Mouse (Mus musculus): ENCODE data around the gene Pck1. TPM values are rescaled to one million over a fixed set of nuclear protein-coding genes. Genes with fewer than 3 reads are reported as not detected.

Pck1 gene
- polyA plus RNA-seq, 1 experiment from 2014 or later, result not detected

DNA sequence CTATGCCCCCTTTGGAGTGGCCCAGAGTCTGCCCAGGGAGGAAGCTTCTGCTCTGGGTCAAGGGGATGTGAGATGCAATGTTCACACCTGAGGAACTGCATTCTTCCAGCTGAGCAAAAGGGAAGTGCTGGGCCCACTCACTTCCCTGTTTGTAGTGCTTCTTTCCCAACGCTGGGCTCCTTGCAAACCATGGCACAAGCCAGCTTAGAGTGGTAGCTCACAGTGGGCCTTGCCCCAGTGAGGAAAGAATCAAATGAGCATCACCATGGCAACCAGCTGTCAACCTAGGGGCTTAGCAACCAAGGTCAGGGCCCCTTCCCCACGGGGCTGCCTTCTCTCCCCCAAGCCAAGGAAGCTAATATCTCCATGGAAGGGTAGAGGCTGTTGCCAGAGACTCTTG lies 20.2 kb downstream of the Pck1 start:
- WGBS, result 18% methylated on average over 2 of the region's 2 CpGs

GRCm38 (mm10) chr2:173173521-173174511 lies 21.0 kb downstream of the Pck1 start:
- WGBS, result 3% methylated on average over 22 of the region's 22 CpGs
- ATAC-seq (replicated peaks; ENCODE audit: low FRiP score), result peak; percentile 88
- Histone ChIP-seq H3K4me3 (ENCODE audit: low read depth, low read length) (peak overlapping the region; percentile 19), H3K27me3 (ENCODE audit: control insufficient read depth, insufficient read depth, low read length) (no peaks in the 10 kb centered on the region; the same call in 1 of the 2 replicates), H3K4me2 (ENCODE audit: low read depth, low read length, severe bottlenecking) (peak overlapping the region; percentile 45), H3K9me3 (ENCODE audit: control insufficient read depth, low read length) (no peaks in the 10 kb centered on the region; the same call in 1 of the 2 replicates), H3K27ac (ENCODE audit: low read depth, low read length) (peak overlapping the region; percentile 75), H3K36me3 (ENCODE audit: control insufficient read depth, insufficient read depth, low read length) (no peaks in the 10 kb centered on the region), H3K9ac (ENCODE audit: low read length) (peak overlapping the region; percentile 40), H3K4me1 (replicated peaks; ENCODE audit: control insufficient read depth, insufficient read depth, low read length) (peaks cover 9% of the 10 kb centered on the region)
- DNase-seq (ENCODE audit: low spot score), result peak; percentile 81

More for the DNA sequence above, 20.2 kb downstream of the Pck1 start:
- Histone ChIP-seq H3K9me3 (ENCODE audit: control insufficient read depth, low read length) (no peaks in the 10 kb centered on the region; the same call in 1 of the 2 replicates), H3K4me2 (ENCODE audit: low read depth, low read length, severe bottlenecking) (peak overlapping the region; percentile 45; the same call in 1 of the 2 replicates), H3K4me1 (replicated peaks; ENCODE audit: control insufficient read depth, insufficient read depth, low read length) (peaks cover 9% of the 10 kb centered on the region), H3K9ac (ENCODE audit: low read length) (peak overlapping the region; percentile 40; the same call in 1 of the 2 replicates), H3K36me3 (ENCODE audit: control insufficient read depth, insufficient read depth, low read length) (no peaks in the 10 kb centered on the region), H3K27ac (ENCODE audit: low read depth, low read length) (peak overlapping the region; percentile 75), H3K4me3 (ENCODE audit: low read depth, low read length) (peak overlapping the region; percentile 19; the same call in 1 of the 2 replicates), H3K27me3 (ENCODE audit: control insufficient read depth, insufficient read depth, low read length) (no peaks in the 10 kb centered on the region; the same call in 1 of the 2 replicates)
- ATAC-seq (replicated peaks; ENCODE audit: low FRiP score) (peak; percentile 74), DNase-seq (ENCODE audit: low spot score) (peak; percentile 71)

DNA sequence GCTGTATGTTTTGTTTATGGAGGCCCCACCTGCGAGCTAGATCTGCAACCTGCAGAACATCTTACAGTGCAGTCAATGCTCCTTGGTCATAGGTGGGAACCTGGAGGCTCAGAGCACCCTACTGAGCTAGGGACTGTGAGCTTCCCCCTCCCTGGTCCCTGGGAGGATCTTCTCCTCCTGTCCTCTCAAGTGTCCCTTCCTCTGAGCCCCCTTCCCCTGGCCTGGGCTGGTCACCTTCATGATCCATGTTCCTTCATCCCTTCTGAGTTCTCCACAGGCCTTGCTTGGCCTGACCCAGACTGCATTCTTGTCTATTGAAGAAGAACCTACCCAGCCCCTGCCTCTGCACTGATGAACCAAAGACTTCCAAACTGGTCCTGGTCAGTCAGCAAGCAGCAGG lies 21.7 kb downstream of the Pck1 start:
- WGBS, result 63% methylated on average over 1 of the region's 1 CpGs
- H3K4me1 ChIP-seq (replicated peaks; ENCODE audit: control insufficient read depth, insufficient read depth, low read length), result peaks cover 9% of the 10 kb centered on the region
- no peak for ATAC-seq (replicated peaks; ENCODE audit: low FRiP score)

DNA sequence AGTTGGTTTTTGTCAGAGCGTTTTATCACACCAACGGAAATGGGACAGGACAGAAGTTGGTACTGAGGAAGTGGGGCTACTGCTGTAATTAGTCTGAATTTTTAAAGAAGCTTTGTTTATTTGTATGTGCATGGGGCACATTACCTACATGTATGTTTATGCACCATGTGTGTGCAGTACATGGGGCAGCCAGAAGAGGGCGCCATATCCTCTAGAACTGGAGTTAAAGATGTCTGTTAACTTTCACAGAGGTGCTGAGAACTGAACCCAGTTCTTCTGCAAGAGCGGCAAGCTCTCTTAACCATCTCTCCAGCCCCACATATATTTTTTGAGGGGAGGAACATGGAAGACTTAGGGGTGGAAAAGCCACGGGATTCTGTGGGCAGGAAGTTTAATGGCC lies 22.9 kb downstream of the Pck1 start:
- WGBS, result 93% methylated on average over 5 of the region's 5 CpGs
- no peak overlapping the region for H3K4me2 ChIP-seq (ENCODE audit: low read depth, low read length, severe bottlenecking)
- H3K36me3 ChIP-seq (ENCODE audit: control insufficient read depth, insufficient read depth, low read length), result no peaks in the 10 kb centered on the region
- H3K4me1 ChIP-seq (replicated peaks; ENCODE audit: control insufficient read depth, insufficient read depth, low read length), result peaks cover 9% of the 10 kb centered on the region
- no peaks in the 10 kb centered on the region; the same call in 1 of the 2 replicates for H3K9me3 ChIP-seq (ENCODE audit: control insufficient read depth, low read length)
- ATAC-seq (replicated peaks; ENCODE audit: low FRiP score) (no peak), DNase-seq (ENCODE audit: low spot score) (no peak)
- no peaks in the 10 kb centered on the region; the same call in 1 of the 2 replicates for H3K27me3 ChIP-seq (ENCODE audit: control insufficient read depth, insufficient read depth, low read length)
- no peak overlapping the region for H3K9ac ChIP-seq (ENCODE audit: low read length)
- H3K4me3 ChIP-seq (ENCODE audit: low read depth, low read length), result no peak overlapping the region
- H3K27ac ChIP-seq (ENCODE audit: low read depth, low read length), result no peak overlapping the region

More for the DNA sequence above, 21.7 kb downstream of the Pck1 start:
- H3K27me3 ChIP-seq (ENCODE audit: control insufficient read depth, insufficient read depth, low read length), result no peaks in the 10 kb centered on the region; the same call in 1 of the 2 replicates
- no peaks in the 10 kb centered on the region; the same call in 1 of the 2 replicates for H3K9me3 ChIP-seq (ENCODE audit: control insufficient read depth, low read length)
- H3K4me3 ChIP-seq (ENCODE audit: low read depth, low read length), result 0 out of 2 replicates have a peak overlapping the region, but pooled peaks have one; percentile 19
- H3K9ac ChIP-seq (ENCODE audit: low read length), result peak overlapping the region; percentile 10
- no peaks in the 10 kb centered on the region for H3K36me3 ChIP-seq (ENCODE audit: control insufficient read depth, insufficient read depth, low read length)
- DNase-seq (ENCODE audit: low spot score), result no peak
- peak overlapping the region; percentile 75 for H3K27ac ChIP-seq (ENCODE audit: low read depth, low read length)
- peak overlapping the region; percentile 45 for H3K4me2 ChIP-seq (ENCODE audit: low read depth, low read length, severe bottlenecking)

GRCm38 (mm10) chr2:173177481-173177880 lies 24.6 kb downstream of the Pck1 start:
- H3K27ac ChIP-seq (ENCODE audit: low read depth, low read length), result no peak overlapping the region
- no peak for ATAC-seq (replicated peaks; ENCODE audit: low FRiP score)
- no peak overlapping the region for H3K4me2 ChIP-seq (ENCODE audit: low read depth, low read length, severe bottlenecking)
- H3K27me3 ChIP-seq (ENCODE audit: control insufficient read depth, insufficient read depth, low read length), result no peaks in the 10 kb centered on the region
- peaks cover 7% of the 10 kb centered on the region for H3K4me1 ChIP-seq (replicated peaks; ENCODE audit: control insufficient read depth, insufficient read depth, low read length)
- H3K4me3 ChIP-seq (ENCODE audit: low read depth, low read length), result no peak overlapping the region
- H3K9ac ChIP-seq (ENCODE audit: low read length), result no peak overlapping the region
- 80% methylated on average over 5 of the region's 5 CpGs for WGBS
- DNase-seq (ENCODE audit: low spot score), result no peak
- H3K36me3 ChIP-seq (ENCODE audit: control insufficient read depth, insufficient read depth, low read length), result no peaks in the 10 kb centered on the region
- H3K9me3 ChIP-seq (ENCODE audit: control insufficient read depth, low read length), result no peaks in the 10 kb centered on the region; the same call in 1 of the 2 replicates

GRCm38 (mm10) chr2:173177951-173178350 lies 25.1 kb downstream of the Pck1 start:
- ATAC-seq (replicated peaks; ENCODE audit: low FRiP score) (no peak), DNase-seq (ENCODE audit: low spot score) (no peak)
- H3K4me1 ChIP-seq (replicated peaks; ENCODE audit: control insufficient read depth, insufficient read depth, low read length), result peaks cover 5% of the 10 kb centered on the region
- no peaks in the 10 kb centered on the region for H3K36me3 ChIP-seq (ENCODE audit: control insufficient read depth, insufficient read depth, low read length)
- H3K9ac ChIP-seq (ENCODE audit: low read length), result no peak overlapping the region
- H3K27me3 ChIP-seq (ENCODE audit: control insufficient read depth, insufficient read depth, low read length), result no peaks in the 10 kb centered on the region
- H3K9me3 ChIP-seq (ENCODE audit: control insufficient read depth, low read length), result no peaks in the 10 kb centered on the region; the same call in 1 of the 2 replicates
- no peak overlapping the region for H3K27ac ChIP-seq (ENCODE audit: low read depth, low read length)
- 92% methylated on average over 8 of the region's 8 CpGs for WGBS
- no peak overlapping the region for H3K4me2 ChIP-seq (ENCODE audit: low read depth, low read length, severe bottlenecking)
- no peak overlapping the region for H3K4me3 ChIP-seq (ENCODE audit: low read depth, low read length)

- H3K4me2 ChIP-seq (ENCODE audit: low read depth, low read length, severe bottlenecking), result no peak overlapping the region
- H3K27me3 ChIP-seq (ENCODE audit: control insufficient read depth, insufficient read depth, low read length), result no peaks in the 10 kb centered on the region
- DNase-seq (ENCODE audit: low spot score), result no peak
- no peak overlapping the region for H3K4me3 ChIP-seq (ENCODE audit: low read depth, low read length)
- H3K9ac ChIP-seq (ENCODE audit: low read length), result no peak overlapping the region
- no peak overlapping the region for H3K27ac ChIP-seq (ENCODE audit: low read depth, low read length)
- WGBS, result 86% methylated on average over 7 of the region's 7 CpGs
- H3K9me3 ChIP-seq (ENCODE audit: control insufficient read depth, low read length), result no peaks in the 10 kb centered on the region; the same call in 1 of the 2 replicates
- no peaks in the 10 kb centered on the region for H3K36me3 ChIP-seq (ENCODE audit: control insufficient read depth, insufficient read depth, low read length)
- 0 out of 2 replicates have a peak, but pooled peaks cover 2% of the 10 kb centered on the region for H3K4me1 ChIP-seq (replicated peaks; ENCODE audit: control insufficient read depth, insufficient read depth, low read length)
- ATAC-seq (replicated peaks; ENCODE audit: low FRiP score), result no peak
These were observed 26.2 kb downstream of the Pck1 start for GRCm38 (mm10) chr2:173179046-173179445.

- H3K36me3 ChIP-seq (ENCODE audit: control insufficient read depth, insufficient read depth, low read length), result no peaks in the 10 kb centered on the region
- H3K4me1 ChIP-seq (replicated peaks; ENCODE audit: control insufficient read depth, insufficient read depth, low read length), result no peaks in the 10 kb centered on the region
- H3K4me3 ChIP-seq (ENCODE audit: low read depth, low read length), result no peak overlapping the region
- no peak for DNase-seq (ENCODE audit: low spot score)
- ATAC-seq (replicated peaks; ENCODE audit: low FRiP score), result no peak
- H3K9me3 ChIP-seq (ENCODE audit: control insufficient read depth, low read length), result no peaks in the 10 kb centered on the region; the same call in 1 of the 2 replicates
- no peak overlapping the region for H3K27ac ChIP-seq (ENCODE audit: low read depth, low read length)
- no peak overlapping the region for H3K4me2 ChIP-seq (ENCODE audit: low read depth, low read length, severe bottlenecking)
- no peak overlapping the region for H3K9ac ChIP-seq (ENCODE audit: low read length)
- WGBS, result 82% methylated on average over 4 of the region's 4 CpGs
- H3K27me3 ChIP-seq (ENCODE audit: control insufficient read depth, insufficient read depth, low read length), result no peaks in the 10 kb centered on the region
These were observed 27.2 kb downstream of the Pck1 start for GRCm38 (mm10) chr2:173180026-173180425.
